10 mouse cellular contexts compared by ENCODE assay signal in the genomic region with DNA sequence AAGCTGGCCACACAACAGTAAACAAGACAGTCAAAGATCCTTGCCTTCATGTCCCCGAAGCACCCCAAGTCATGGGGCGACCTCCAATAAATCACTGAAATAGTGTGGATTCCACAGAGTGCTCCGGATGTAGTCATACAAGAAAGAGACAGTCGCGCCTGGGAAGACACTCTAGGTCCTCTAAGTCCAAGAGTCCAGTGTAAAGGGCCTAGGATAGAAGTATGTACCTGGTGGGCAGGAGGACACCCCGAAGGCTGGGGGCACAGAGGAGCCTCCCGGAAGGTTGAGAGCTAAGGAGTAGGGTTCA. TPM values are rescaled to one million over a fixed set of nuclear protein-coding genes. Genes with fewer than 3 reads are reported as not detected.
DNase-seq lines count a peak whose midpoint lies in the region; ATAC-seq lines count a peak whose summit lies in the region.
"Had no signal": no experiment of that assay in that cellular context is flagged by ENCODE, and none has a peak within 500 bp of the region (broad histone marks: within the 10 kb centered on the region; RNA-seq: fewer than 3 reads in every experiment).

No protein-coding gene starts in this region.

- no peaks in the 10 kb centered on the region for H3K9me3 ChIP-seq in heart, embryonic 11.5 days (replicated peaks; ENCODE audit: control insufficient read depth, low read length)
- no peaks in the 10 kb centered on the region for H3K9me3 ChIP-seq in lung, embryonic 16.5 days (ENCODE audit: control insufficient read depth, low read length)
- H3K9me3 ChIP-seq in intestine, embryonic 16.5 days (ENCODE audit: control insufficient read depth, low read length) = no peaks in the 10 kb centered on the region
- H3K9me3 ChIP-seq in neural tube, embryonic 14.5 days (ENCODE audit: control insufficient read depth, low read length) = no peaks in the 10 kb centered on the region

- H3K4me1 ChIP-seq in heart, embryonic 11.5 days (ENCODE audit: control insufficient read depth, insufficient read depth, low read length) = peaks cover 3% of the 10 kb centered on the region; the same call in 1 of the 2 replicates
- 0 out of 2 replicates have a peak, but pooled peaks cover 2% of the 10 kb centered on the region for H3K4me1 ChIP-seq in lung, embryonic 16.5 days (replicated peaks; ENCODE audit: control insufficient read depth, insufficient read depth, low read length)
- H3K4me1 ChIP-seq in intestine, embryonic 16.5 days (ENCODE audit: control insufficient read depth, insufficient read depth, low read length) = 0 out of 2 replicates have a peak, but pooled peaks cover 2% of the 10 kb centered on the region
- no peaks in the 10 kb centered on the region for H3K4me1 ChIP-seq in neural tube, embryonic 14.5 days (ENCODE audit: control insufficient read depth, insufficient read depth, low read length)

- intact Hi-C loops in heart, postnatal 14 days (cut with DNase I) = loop anchor here (5.0 to 10.0 kb wide), 4 partner anchors 44 to 181 kb away; a partner anchor contains a TSS

- peak overlapping the region; percentile 6; the same call in 1 of the 2 replicates for H3K9ac ChIP-seq in heart, embryonic 11.5 days (ENCODE audit: low read depth, low read length)
- H3K9ac ChIP-seq in lung, embryonic 16.5 days (ENCODE audit: low read length) = no peak overlapping the region
- peak overlapping the region; percentile 27; the same call in 1 of the 2 replicates for H3K9ac ChIP-seq in intestine, embryonic 16.5 days (ENCODE audit: low read depth, low read length)
- H3K9ac ChIP-seq in neural tube, embryonic 14.5 days (replicated peaks; ENCODE audit: low read depth, low read length) = no peak overlapping the region

- H3K27ac ChIP-seq in heart, embryonic 11.5 days (ENCODE audit: low read depth, low read length) = no peak overlapping the region
- no peak overlapping the region for H3K27ac ChIP-seq in lung, embryonic 16.5 days (ENCODE audit: low read length)
- no peak overlapping the region for H3K27ac ChIP-seq in intestine, embryonic 16.5 days (ENCODE audit: low read length)
- H3K27ac ChIP-seq in neural tube, embryonic 14.5 days (ENCODE audit: low read depth, low read length) = no peak overlapping the region

- H3K36me3 ChIP-seq in heart, embryonic 11.5 days (ENCODE audit: control insufficient read depth, insufficient read depth, low read length) = no peaks in the 10 kb centered on the region
- H3K36me3 ChIP-seq in lung, embryonic 16.5 days (ENCODE audit: control insufficient read depth, insufficient read depth, low read length) = no peaks in the 10 kb centered on the region
- H3K36me3 ChIP-seq in intestine, embryonic 16.5 days (ENCODE audit: control insufficient read depth, insufficient read depth, low read length) = no peaks in the 10 kb centered on the region
- H3K36me3 ChIP-seq in neural tube, embryonic 14.5 days (ENCODE audit: control insufficient read depth, insufficient read depth, low read length) = peaks cover 35% of the 10 kb centered on the region

- peak overlapping the region; percentile 31 for H3K4me2 ChIP-seq in heart, embryonic 11.5 days
- H3K4me2 ChIP-seq in lung, embryonic 16.5 days (ENCODE audit: low read depth, low read length) = peak overlapping the region; percentile 12; the same call in 1 of the 2 replicates
- H3K4me2 ChIP-seq in intestine, embryonic 16.5 days (ENCODE audit: low read depth, low read length) = peak overlapping the region; percentile 32; the same call in 1 of the 2 replicates
- H3K4me2 ChIP-seq in neural tube, embryonic 14.5 days (ENCODE audit: low read depth, low read length) = no peak overlapping the region

- no peak for DNase-seq in heart, postnatal 14 days
- DNase-seq in lung, postnatal 36 days = no peak
- no peak for DNase-seq in adrenal gland, adult 2 months
- no peak for DNase-seq in urinary bladder, postnatal 10 days (ENCODE audit: low spot score)

- whole genome bisulfite sequencing in heart, embryonic 11.5 days (ENCODE audit: insufficient replicate concordance) = 48% methylated on average over 7 of the region's 7 CpGs
- WGBS in lung, embryonic 16.5 days = 47% methylated on average over 7 of the region's 7 CpGs
- WGBS in intestine, embryonic 16.5 days = 46% methylated on average over 7 of the region's 7 CpGs
- 50% methylated on average over 7 of the region's 7 CpGs for WGBS in neural tube, embryonic 14.5 days

- no peak overlapping the region for H3K4me3 ChIP-seq in heart, embryonic 11.5 days (ENCODE audit: low read depth, low read length)
- no peak overlapping the region for H3K4me3 ChIP-seq in lung, embryonic 16.5 days (ENCODE audit: low read length)
- no peak overlapping the region for H3K4me3 ChIP-seq in intestine, embryonic 16.5 days (ENCODE audit: low read length)
- no peak overlapping the region for H3K4me3 ChIP-seq in neural tube, embryonic 14.5 days (ENCODE audit: low read depth, low read length)

- ATAC-seq in heart, embryonic 11.5 days (replicated peaks; ENCODE audit: insufficient number of reproducible peaks, low FRiP score, low TSS enrichment) = no peak
- peak; percentile 15; the same call in 1 of the 2 replicates for ATAC-seq in lung, embryonic 16.5 days (ENCODE audit: low read depth)
- ATAC-seq in intestine, embryonic 16.5 days = no peak; the same call in 1 of the 2 replicates
- ATAC-seq in neural tube, embryonic 14.5 days (ENCODE audit: low read depth) = peak; percentile 19; the same call in 1 of the 2 replicates

- H3K27me3 ChIP-seq in heart, embryonic 11.5 days (ENCODE audit: control insufficient read depth, insufficient read depth, low read length) = no peaks in the 10 kb centered on the region
- no peaks in the 10 kb centered on the region for H3K27me3 ChIP-seq in lung, embryonic 16.5 days (ENCODE audit: control insufficient read depth, insufficient read depth, low read depth, low read length)
- H3K27me3 ChIP-seq in intestine, embryonic 16.5 days (replicated peaks; ENCODE audit: control insufficient read depth, insufficient read depth, low read length) = no peaks in the 10 kb centered on the region
- no peaks in the 10 kb centered on the region for H3K27me3 ChIP-seq in neural tube, embryonic 14.5 days (ENCODE audit: control insufficient read depth, insufficient read depth, low read length)

RNA-seq across cellular contexts. Expression of a gene that starts 23.7 kb away (rescaled TPM):
- 0.35 and 0.63 TPM in 2 replicates for polyA plus RNA-seq in heart, embryonic 11.5 days (2014; fragmentation: Nextera tagmentation; extraction: Ambion mirVana)
- total RNA-seq in heart, postnatal 14 days (2021) = under 1 TPM in 1 of 2 experiments, not detected in 1; 0.05 TPM
- 4.4 and 4.5 TPM in 2 replicates for polyA plus RNA-seq in lung, embryonic 16.5 days (2015; fragmentation: Nextera tagmentation; extraction: Ambion mirVana)
- 2.8 and 3.2 TPM in 2 replicates for polyA plus RNA-seq in intestine, embryonic 16.5 days (2015; fragmentation: Nextera tagmentation; extraction: Ambion mirVana)
- 48.5 and 53.3 TPM in 2 replicates for polyA plus RNA-seq in neural tube, embryonic 14.5 days (2014; fragmentation: Nextera tagmentation; extraction: Ambion mirVana)
- total RNA-seq in adrenal gland, adult 2 months (2021) = 1 to 10 TPM; 4.9 to 5.1 TPM
- 2.6 and 4.0 TPM in 2 replicates for polyA plus RNA-seq in adrenal gland, adult 2 months (2012; rRNA removed)
- total RNA-seq: gastrocnemius, adult 8-10 months had no signal

RNA-seq across cellular contexts. Expression of a gene that starts 27.2 kb away (rescaled TPM):
- 10.3 and 12.7 TPM in 2 replicates for polyA plus RNA-seq in heart, embryonic 11.5 days (2014; fragmentation: Nextera tagmentation; extraction: Ambion mirVana)
- total RNA-seq in heart, postnatal 14 days (2021) = 10 to 100 TPM; 22.2 to 24.5 TPM
- polyA plus RNA-seq in lung, embryonic 16.5 days (2015; fragmentation: Nextera tagmentation; extraction: Ambion mirVana) = 24.1 and 24.5 TPM in 2 replicates
- polyA plus RNA-seq in intestine, embryonic 16.5 days (2015; fragmentation: Nextera tagmentation; extraction: Ambion mirVana) = 19.1 and 19.2 TPM in 2 replicates
- 86.7 and 96.4 TPM in 2 replicates for polyA plus RNA-seq in neural tube, embryonic 14.5 days (2014; fragmentation: Nextera tagmentation; extraction: Ambion mirVana)
- total RNA-seq in adrenal gland, adult 2 months (2021) = 10 to 100 TPM; 33.8 to 38.2 TPM
- 25.2 and 33.8 TPM in 2 replicates for polyA plus RNA-seq in adrenal gland, adult 2 months (2012; rRNA removed)

RNA-seq across cellular contexts. Expression of a gene that starts 33.1 kb away (rescaled TPM):
- polyA plus RNA-seq in heart, embryonic 11.5 days (2014; fragmentation: Nextera tagmentation; extraction: Ambion mirVana) = 0.06 TPM in 1 of 2 replicates, not detected in the other
- total RNA-seq in heart, postnatal 14 days (2021) = under 1 TPM; 0.14 to 0.20 TPM
- 6.0 and 6.7 TPM in 2 replicates for polyA plus RNA-seq in lung, embryonic 16.5 days (2015; fragmentation: Nextera tagmentation; extraction: Ambion mirVana)
- 2.6 and 2.8 TPM in 2 replicates for polyA plus RNA-seq in intestine, embryonic 16.5 days (2015; fragmentation: Nextera tagmentation; extraction: Ambion mirVana)
- polyA plus RNA-seq in neural tube, embryonic 14.5 days (2014; fragmentation: Nextera tagmentation; extraction: Ambion mirVana) = 0.07 TPM in 1 of 2 replicates, not detected in the other
- 10 to 100 TPM; 19.3 to 24.2 TPM for total RNA-seq in adrenal gland, adult 2 months (2021)
- polyA plus RNA-seq in adrenal gland, adult 2 months (2012; rRNA removed) = 8.4 and 14.3 TPM in 2 replicates
- total RNA-seq: left cerebral cortex, postnatal 4 days had no signal

RNA-seq across cellular contexts. Expression of a gene that starts 45.0 kb away (rescaled TPM):
- 12.5 and 14.4 TPM in 2 replicates for polyA plus RNA-seq in heart, embryonic 11.5 days (2014; fragmentation: Nextera tagmentation; extraction: Ambion mirVana)
- 10 to 100 TPM; 59.2 to 69.6 TPM for total RNA-seq in heart, postnatal 14 days (2021)
- polyA plus RNA-seq in lung, embryonic 16.5 days (2015; fragmentation: Nextera tagmentation; extraction: Ambion mirVana) = 26.8 and 29.1 TPM in 2 replicates
- polyA plus RNA-seq in intestine, embryonic 16.5 days (2015; fragmentation: Nextera tagmentation; extraction: Ambion mirVana) = 17.8 and 18.8 TPM in 2 replicates
- 17.4 and 22.1 TPM in 2 replicates for polyA plus RNA-seq in neural tube, embryonic 14.5 days (2014; fragmentation: Nextera tagmentation; extraction: Ambion mirVana)
- 10 to 100 TPM; 72.0 to 93.2 TPM for total RNA-seq in adrenal gland, adult 2 months (2021)
- polyA plus RNA-seq in adrenal gland, adult 2 months (2012; rRNA removed) = 81.3 and 90.6 TPM in 2 replicates

RNA-seq across cellular contexts. Expression of a gene that starts 45.1 kb away (rescaled TPM):
- polyA plus RNA-seq in heart, embryonic 11.5 days (2014; fragmentation: Nextera tagmentation; extraction: Ambion mirVana) = 0.07 TPM in 1 of 2 replicates, not detected in the other
- total RNA-seq in heart, postnatal 14 days (2021) = under 1 TPM in 1 of 2 experiments, not detected in 1; 0.38 TPM
- polyA plus RNA-seq in lung, embryonic 16.5 days (2015; fragmentation: Nextera tagmentation; extraction: Ambion mirVana) = 1.1 and 1.6 TPM in 2 replicates
- 0.64 and 0.70 TPM in 2 replicates for polyA plus RNA-seq in intestine, embryonic 16.5 days (2015; fragmentation: Nextera tagmentation; extraction: Ambion mirVana)
- 0.89 and 1.3 TPM in 2 replicates for polyA plus RNA-seq in neural tube, embryonic 14.5 days (2014; fragmentation: Nextera tagmentation; extraction: Ambion mirVana)
- total RNA-seq in adrenal gland, adult 2 months (2021) = 1 to 10 TPM; 1.0 to 1.2 TPM
- polyA plus RNA-seq in adrenal gland, adult 2 months (2012; rRNA removed) = 10.3 and 12.7 TPM in 2 replicates
- total RNA-seq: gastrocnemius, adult 8-10 months had no signal

Comparison
In these comparisons a context has a peak if more than half of its experiments do, and no peak if none do; other contexts are left out.
1. ATAC-seq: peak in lung, embryonic 16.5 days (single experiment) and neural tube, embryonic 14.5 days (single experiment); none in heart, embryonic 11.5 days (single experiment) and intestine, embryonic 16.5 days (single experiment).
2. H3K9ac ChIP-seq: peak in heart, embryonic 11.5 days (single experiment) and intestine, embryonic 16.5 days (single experiment); none in lung, embryonic 16.5 days (single experiment) and neural tube, embryonic 14.5 days (single experiment).